Mouse (Mus musculus): ENCODE measurements at regions not wholly inside any gene's neighbourhood (a gene's known extent, or its start where the extent isn't known, plus 50 kb on each side); places are given as distances from the start of the nearest gene placed in this dataset.

- TF ChIP-seq USF2 (IDR thresholded peaks at IDR 0.05; ENCODE audit: borderline replicate concordance in 1 of 2, insufficient read depth in 1 of 2, low read depth in 1 of 2, low read length in 2 of 2) (no peak), POLR2A (IDR thresholded peaks at IDR 0.05; ENCODE audit: control insufficient read depth in 1 of 2, insufficient read depth in 1 of 2, low read depth in 1 of 2, low read length in 2 of 2, poor library complexity in 1 of 2) (no peak), CHD1 (IDR thresholded peaks at IDR 0.05; ENCODE audit: low read depth, low read length) (no peak), ZNF384 (IDR thresholded peaks at IDR 0.05; ENCODE audit: low read depth, low read length) (no peak), UBTF (IDR thresholded peaks at IDR 0.05; ENCODE audit: borderline replicate concordance, insufficient read depth, low read depth, low read length) (no peak), CTCF (IDR thresholded peaks at IDR 0.05 in 2 of 3, conservative IDR thresholded peaks at IDR 0.05 in 1 of 3; ENCODE audit: control insufficient read depth in 1 of 3, insufficient read depth in 1 of 3, low read depth in 2 of 3, low read length in 3 of 3, poor library complexity in 1 of 3, severe bottlenecking in 1 of 3) (no peak), POLR2AphosphoS5 (IDR thresholded peaks at IDR 0.05; ENCODE audit: borderline replicate concordance, low read depth, low read length) (no peak), SIN3A (IDR thresholded peaks at IDR 0.05; ENCODE audit: low read length) (no peak)
Measured at GRCm38 (mm10) chr5:119072712-119073111, 512.2 kb downstream of the Med13l start.
